Mouse (Mus musculus) lung, embryonic 14.5 days (tissue): Measurements from ENCODE around the gene Gm28038. TPM values are rescaled to one million over a fixed set of nuclear protein-coding genes. Genes with fewer than 3 reads are reported as not detected.
A peak's percentile ranks its signal among the peaks of the same experiment; 100 is the strongest.

Experiments
- ATAC-seq: fragments of 200-750 bp; cut with Nextera tagmentation; 2 replicates; pipeline ENCODE4 v1.8.0; 2017; ENCODE audit warnings: mild to moderate bottlenecking, moderate TSS enrichment, moderate library complexity; ENCODE audit not compliant: insufficient read depth
- DNase-seq: peaks from one replicate; pipeline ENCODE4 v3.0.0-alpha.2; 2015
- H3K27ac ChIP-seq: fragments of 300-500 bp; sonication (generic); 2 replicates; pipeline ENCODE4 v1.5.1; 2014; ENCODE audit warnings: low read depth, mild to moderate bottlenecking, moderate library complexity
- H3K27me3 ChIP-seq: fragments of 300-500 bp; sonication (generic); 2 replicates; pipeline ENCODE4 v1.6.1; 2014; ENCODE audit warnings: low read length, control low read depth; ENCODE audit not compliant: insufficient read depth
- H3K36me3 ChIP-seq: fragments of 300-500 bp; sonication (generic); 2 replicates; pipeline ENCODE4 v1.6.1; 2014; ENCODE audit warnings: control low read depth; ENCODE audit not compliant: insufficient read depth
- H3K4me1 ChIP-seq: fragments of 300-500 bp; sonication (generic); 2 replicates; pipeline ENCODE4 v1.6.1; 2014; ENCODE audit warnings: antibody characterized with exemption, control low read depth; ENCODE audit not compliant: insufficient read depth
- H3K4me2 ChIP-seq: fragments of 300-500 bp; sonication (generic); 2 replicates; pipeline ENCODE4 v1.6.1; 2014; ENCODE audit warnings: mild to moderate bottlenecking
- H3K4me3 ChIP-seq: fragments of 300-500 bp; sonication (generic); 2 replicates; pipeline ENCODE4 v1.5.1; 2014; ENCODE audit warnings: low read depth, low read length
- H3K9ac ChIP-seq: fragments of 300-500 bp; sonication (generic); 2 replicates; pipeline ENCODE4 v1.6.1; 2014
- H3K9me3 ChIP-seq: fragments of 300-500 bp; sonication (generic); 2 replicates; pipeline ENCODE4 v1.6.1; 2016; ENCODE audit warnings: low read depth, low read length, control low read depth
- CTCF ChIP-seq: IDR thresholded peaks from 2 replicates; pipeline ENCODE4 v1.5.1; 2016; ENCODE audit warnings: antibody characterized with exemption, low read depth
- WGBS: fragments of 180-500 bp; shearing (Covaris S2); extraction: QIAGEN DNeasy Blood & Tissue Kit; methylation state at CpG from one replicate; pipeline ENCODE4 v1.1.7; 2014; 5-methylcytosine and 5-hydroxymethylcytosine counted together
- polyA plus RNA-seq: library from polyadenylated mRNA; unstranded; fragments of >200 nt; fragmentation: Nextera tagmentation; extraction: Ambion mirVana; gene quantifications from 2 replicates; pipeline ENCODE4 v1.2.1, GENCODE M21; 2014

Gm28038 gene
- polyA plus RNA-seq, 1 experiment from 2014 or later, result not detected

DNA sequence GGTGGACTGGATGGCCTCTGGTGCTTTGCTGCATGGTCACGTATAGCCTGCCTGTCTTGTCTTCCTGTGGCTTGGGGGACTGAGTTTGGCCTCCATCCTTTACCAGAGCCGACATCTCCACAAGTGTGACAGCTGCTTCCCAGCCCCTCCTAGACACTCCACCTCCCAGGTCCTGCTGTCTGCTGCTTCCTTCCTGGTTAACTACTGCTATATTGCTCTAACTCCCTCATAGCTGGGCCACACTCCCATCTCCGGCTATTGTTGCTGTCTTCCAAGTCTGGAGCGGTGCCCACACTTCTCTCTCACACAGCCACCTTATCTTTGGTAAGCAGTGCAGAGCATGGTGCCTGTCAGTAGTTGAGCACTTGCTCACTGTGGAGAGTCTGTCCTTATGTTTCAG is 41.1 kb upstream of the Gm28038 start:
- peak overlapping the region; percentile 72; the same call in 1 of the 2 replicates for H3K9ac ChIP-seq
- peak; percentile 56 for DNase-seq

DNA sequence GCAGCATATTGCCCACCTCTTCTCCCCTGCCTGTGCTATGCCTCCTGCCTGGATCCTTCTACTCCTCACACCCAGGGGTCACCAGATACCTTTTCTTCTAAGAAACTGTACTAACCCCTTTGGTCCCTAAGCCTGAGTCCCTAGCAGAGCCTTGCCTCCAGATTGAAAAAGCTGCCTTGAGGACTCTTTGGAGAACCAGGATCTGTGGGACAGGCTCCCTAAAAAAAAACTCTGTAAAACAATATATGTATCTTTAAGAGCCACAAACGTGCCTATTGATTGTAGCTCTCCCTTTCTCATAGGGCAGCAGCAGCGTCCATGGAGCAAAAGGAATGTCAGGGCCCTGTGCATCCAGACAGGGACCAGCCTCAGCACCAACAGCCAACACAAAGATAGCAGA is 40.6 kb upstream of the Gm28038 start, which contains the start of gene Gm28035:
TSS of gene Gm28035 (plus strand) at position 301 of the 400 bp plus-strand sequence.
- Histone ChIP-seq H3K4me3 (peak within 1 kb of the TSS; percentile 90; the same call in 1 of the 2 replicates), H3K4me2 (peak within 1 kb of the TSS; percentile 88), H3K36me3 (peaks cover 46% of the 10 kb centered on the region), H3K9ac (peak within 1 kb of the TSS; percentile 72; the same call in 1 of the 2 replicates), H3K4me1 (peaks cover 14% of the 10 kb centered on the region), H3K27ac (peak within 1 kb of the TSS; percentile 32; the same call in 1 of the 2 replicates), H3K27me3 (no peaks in the 10 kb centered on the region), H3K9me3 (no peaks in the 10 kb centered on the region)
- TF ChIP-seq CTCF, result no peak
- 77% methylated on average over 2 of the region's 2 CpGs for WGBS
- DNase-seq, result no peak
- ATAC-seq, result no peak

More for the DNA sequence above, 41.1 kb upstream of the Gm28038 start:
- no peak overlapping the region; the same call in 1 of the 2 replicates for H3K4me3 ChIP-seq
- H3K4me1 ChIP-seq, result peaks cover 14% of the 10 kb centered on the region
- TF ChIP-seq CTCF, result no peak
- WGBS, result 64% methylated on average over 4 of the region's 4 CpGs
- H3K9me3 ChIP-seq, result no peaks in the 10 kb centered on the region
- ATAC-seq, result no peak
- peaks cover 44% of the 10 kb centered on the region for H3K36me3 ChIP-seq
- peak overlapping the region; percentile 88; the same call in 1 of the 2 replicates for H3K4me2 ChIP-seq
- no peaks in the 10 kb centered on the region for H3K27me3 ChIP-seq
- no peak overlapping the region; the same call in 1 of the 2 replicates for H3K27ac ChIP-seq

DNA sequence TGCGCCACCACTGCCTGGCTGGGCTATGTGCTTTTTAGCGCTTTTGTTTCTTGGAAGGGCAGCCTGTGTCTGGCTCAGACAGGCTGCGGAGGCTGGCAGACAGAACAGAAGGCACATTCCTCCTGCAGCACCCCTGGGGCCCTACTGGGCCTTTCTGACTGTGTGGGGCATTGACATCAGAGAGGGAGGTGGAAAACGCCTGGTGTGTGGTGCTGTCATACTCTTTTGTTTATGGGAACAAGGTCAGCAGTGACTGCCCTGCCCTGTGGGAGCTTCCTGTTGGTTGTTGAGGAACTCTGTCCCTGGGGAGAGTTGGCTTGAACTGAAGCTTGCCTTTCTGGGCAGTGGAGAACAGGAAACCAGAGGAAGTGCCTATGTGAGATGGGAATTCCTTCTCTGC is 38.3 kb upstream of the Gm28038 start:
- no peak overlapping the region for H3K4me2 ChIP-seq
- 0 out of 2 replicates have a peak overlapping the region, but pooled peaks have one; percentile 15 for H3K27ac ChIP-seq
- no peaks in the 10 kb centered on the region for H3K9me3 ChIP-seq
- H3K27me3 ChIP-seq, result no peaks in the 10 kb centered on the region
- H3K4me1 ChIP-seq, result peaks cover 11% of the 10 kb centered on the region
- H3K36me3 ChIP-seq, result peaks cover 59% of the 10 kb centered on the region
- 46% methylated on average over 4 of the region's 4 CpGs for WGBS
- no peak overlapping the region for H3K4me3 ChIP-seq
- peak; percentile 70 for DNase-seq
- no peak for TF ChIP-seq CTCF
- no peak overlapping the region for H3K9ac ChIP-seq
- ATAC-seq, result peak; percentile 18; the same call in 1 of the 2 replicates

DNA sequence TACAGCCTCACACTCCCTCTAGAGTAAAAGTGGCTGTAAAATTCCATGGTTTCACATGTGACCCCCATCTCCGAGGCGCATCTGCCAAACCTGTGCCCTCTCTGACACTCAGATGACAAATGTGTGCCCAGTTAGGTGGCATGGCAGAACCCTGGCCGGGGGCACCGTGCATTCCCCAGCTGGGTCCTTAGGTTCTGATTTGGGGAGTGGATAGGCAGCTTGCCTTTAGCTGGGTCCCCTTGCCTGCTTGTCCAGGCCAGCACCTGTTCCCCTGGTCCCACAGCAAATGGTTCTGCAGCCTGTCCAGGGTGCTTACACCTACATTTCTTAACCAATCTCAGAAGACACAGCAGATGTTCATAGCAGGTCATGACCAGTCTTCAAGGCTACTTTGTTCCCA is 37.5 kb upstream of the Gm28038 start:
- Histone ChIP-seq H3K4me1 (peaks cover 11% of the 10 kb centered on the region), H3K27ac (no peak overlapping the region; the same call in 1 of the 2 replicates), H3K27me3 (no peaks in the 10 kb centered on the region), H3K9me3 (no peaks in the 10 kb centered on the region), H3K36me3 (peaks cover 67% of the 10 kb centered on the region), H3K4me3 (no peak overlapping the region), H3K4me2 (no peak overlapping the region), H3K9ac (no peak overlapping the region)
- no peak for DNase-seq
- TF ChIP-seq CTCF, result no peak
- ATAC-seq, result no peak
- WGBS, result 87% methylated on average over 4 of the region's 4 CpGs

DNA sequence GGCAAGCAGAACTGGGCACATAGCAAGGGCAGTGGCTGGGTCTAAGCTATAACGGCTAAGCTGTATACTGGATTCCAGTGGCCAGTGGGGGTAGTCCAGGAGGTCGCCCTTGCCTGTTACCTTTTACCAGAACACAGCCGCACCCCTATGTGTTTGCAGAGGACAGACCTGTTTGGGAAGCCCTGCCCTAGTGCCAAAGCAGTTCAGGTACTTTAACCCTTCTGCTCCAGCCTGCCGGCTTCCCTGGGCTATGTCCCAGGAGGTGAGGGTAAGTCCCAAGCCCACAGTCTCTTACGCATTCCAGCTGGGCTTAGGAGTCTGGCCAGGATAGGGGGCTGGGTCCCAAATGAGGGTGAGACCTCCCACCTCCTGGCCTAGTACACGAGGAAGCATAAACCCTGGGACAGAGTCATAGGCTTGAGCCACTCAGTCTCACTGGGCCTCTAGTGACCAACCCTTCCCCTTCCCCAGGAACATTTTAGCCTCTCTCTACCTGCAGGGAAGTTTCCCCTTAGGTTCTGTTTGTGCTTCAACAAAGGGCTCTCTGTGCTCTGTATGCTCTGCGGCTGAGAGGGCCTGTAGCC is 36.2 kb upstream of the Gm28038 start:
- H3K9ac ChIP-seq, result no peak overlapping the region
- no peak overlapping the region for H3K4me2 ChIP-seq
- TF ChIP-seq CTCF, result no peak
- H3K4me1 ChIP-seq, result no peaks in the 10 kb centered on the region; the same call in 1 of the 2 replicates
- peak overlapping the region; percentile 60 for H3K27ac ChIP-seq
- no peak for ATAC-seq
- no peaks in the 10 kb centered on the region for H3K27me3 ChIP-seq
- H3K36me3 ChIP-seq, result peaks cover 79% of the 10 kb centered on the region
- WGBS, result 56% methylated on average over 7 of the region's 7 CpGs
- H3K4me3 ChIP-seq, result no peak overlapping the region
- DNase-seq, result no peak
- H3K9me3 ChIP-seq, result no peaks in the 10 kb centered on the region

DNA sequence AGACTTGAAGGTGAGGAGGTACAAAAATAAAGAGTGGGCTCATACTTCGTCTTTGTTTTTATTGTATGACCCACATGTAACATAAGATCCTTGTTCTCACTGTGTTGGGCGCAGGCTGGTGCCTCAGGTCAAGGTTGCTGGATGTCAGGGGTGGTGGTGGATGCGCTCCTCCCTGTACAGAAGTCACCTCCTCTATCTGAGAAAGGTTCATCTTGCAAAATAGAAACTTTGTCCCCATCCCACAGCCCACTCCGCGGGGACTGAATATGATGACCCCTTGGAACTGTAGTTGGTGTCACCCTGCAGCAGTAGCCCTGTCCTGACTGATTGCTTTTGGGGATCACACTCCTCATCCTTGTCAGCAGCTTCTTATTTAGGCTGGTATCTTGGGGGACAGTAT is 33.8 kb upstream of the Gm28038 start:
- no peak overlapping the region for H3K27ac ChIP-seq
- H3K9me3 ChIP-seq, result no peaks in the 10 kb centered on the region
- TF ChIP-seq CTCF, result no peak
- no peak for DNase-seq
- H3K36me3 ChIP-seq, result peaks cover 78% of the 10 kb centered on the region
- H3K27me3 ChIP-seq, result no peaks in the 10 kb centered on the region
- ATAC-seq, result no peak
- H3K4me2 ChIP-seq, result no peak overlapping the region
- H3K4me1 ChIP-seq, result no peaks in the 10 kb centered on the region
- no peak overlapping the region for H3K9ac ChIP-seq
- WGBS, result 87% methylated on average over 5 of the region's 5 CpGs
- no peak overlapping the region for H3K4me3 ChIP-seq

DNA sequence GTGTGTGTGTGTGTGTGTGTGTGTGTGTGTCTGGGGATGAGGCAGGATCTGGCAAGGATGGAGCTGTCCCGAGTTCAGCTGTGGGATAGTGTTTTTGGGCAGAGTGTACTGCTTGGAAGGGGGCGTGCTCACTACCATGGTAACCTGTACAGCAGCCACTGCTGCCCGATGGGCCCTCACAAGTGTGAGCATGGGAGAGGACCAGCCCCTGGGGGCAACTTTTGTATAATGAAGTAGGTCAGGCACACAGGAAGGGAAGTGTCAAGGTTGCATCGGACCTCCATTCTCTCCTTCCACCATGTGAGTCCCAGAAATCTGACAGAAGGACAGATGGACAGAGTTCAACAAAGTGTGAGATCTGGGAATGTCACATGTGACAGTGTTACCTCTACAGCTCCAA is 33.2 kb upstream of the Gm28038 start:
- WGBS, result 62% methylated on average over 4 of the region's 4 CpGs
- TF ChIP-seq CTCF, result no peak
- ATAC-seq, result no peak
- H3K36me3 ChIP-seq, result peaks cover 77% of the 10 kb centered on the region
- no peaks in the 10 kb centered on the region for H3K9me3 ChIP-seq
- H3K4me1 ChIP-seq, result no peaks in the 10 kb centered on the region
- no peak for DNase-seq
- no peak overlapping the region for H3K27ac ChIP-seq
- H3K9ac ChIP-seq, result no peak overlapping the region
- no peaks in the 10 kb centered on the region for H3K27me3 ChIP-seq
- H3K4me2 ChIP-seq, result no peak overlapping the region
- no peak overlapping the region for H3K4me3 ChIP-seq
